Mouse (Mus musculus) adrenal gland, adult 8-10 months (tissue): ENCODE data around the gene 4930572O03Rik. TPM values are rescaled to one million over a fixed set of nuclear protein-coding genes. Genes with fewer than 3 reads are reported as not detected.
"Not testable (repeated sequence)": the region's sequence is repeated elsewhere in the genome, so short reads cannot be mapped to it uniquely, and the experiment has no call there.

Experiments used
- DNase-seq: peaks from one replicate; pipeline ENCODE4 v3.0.0; 2022
- total RNA-seq, 4 experiments: library from RNA; stranded (reverse); gene quantifications; 2 replicates each; pipeline ENCODE4 v1.2.4; 2022

The 4930572O03Rik gene
- total RNA-seq, 4 experiments from 2014 or later: not detected

GRCm38 (mm10) chr5:15616195-15616594, 40.7 kb downstream of the 4930572O03Rik start:
- not testable (repeated sequence) for DNase-seq

- not testable (repeated sequence) for DNase-seq
Measured at GRCm38 (mm10) chr5:15610695-15611094, 46.2 kb downstream of the 4930572O03Rik start.

- not testable (repeated sequence) for DNase-seq
Measured at GRCm38 (mm10) chr5:15606677-15607076, 50.2 kb downstream of the 4930572O03Rik start.

GRCm38 (mm10) chr5:15603585-15603984, 53.3 kb downstream of the 4930572O03Rik start:
- DNase-seq: not testable (repeated sequence)

GRCm38 (mm10) chr5:15603008-15603407, 53.9 kb downstream of the 4930572O03Rik start:
- DNase-seq: not testable (repeated sequence)

- not testable (repeated sequence) for DNase-seq
Measured at GRCm38 (mm10) chr5:15602424-15602947, 54.4 kb downstream of the 4930572O03Rik start.

Other genes with a start within 250 kb of the 4930572O03Rik start
- gene Gm21149, start 180.5 kb downstream of the 4930572O03Rik start, total RNA-seq: not detected
- gene Gm21190, start 127.8 kb downstream of the 4930572O03Rik start, total RNA-seq: not detected
- not detected for gene Gm21083, start 79.7 kb downstream of the 4930572O03Rik start, total RNA-seq
- gene Speer4d, start 38.0 kb downstream of the 4930572O03Rik start, total RNA-seq: not detected
- gene Speer4c, start 57.2 kb upstream of the 4930572O03Rik start, total RNA-seq: not detected